Mouse (Mus musculus): ENCODE results near the gene Vmn1r234. TPM values are rescaled to one million over a fixed set of nuclear protein-coding genes. Genes with fewer than 3 reads are reported as not detected.
A peak's percentile ranks its signal among the peaks of the same experiment; 100 is the strongest.
"Not testable (repeated sequence)": the region's sequence is repeated elsewhere in the genome, so short reads cannot be mapped to it uniquely, and the experiment has no call there.

The Vmn1r234 gene
- polyA plus RNA-seq (2015; fragmentation: Nextera tagmentation; extraction: Ambion mirVana), result not detected in 2 replicates

- 71% methylated on average over 1 of the region's 1 CpGs for WGBS (ENCODE audit: insufficient replicate concordance)
Observed at GRCm38 (mm10) chr17:21225787-21226186, at the start of gene Vmn1r234. Gene Vmn1r234 (plus strand): TSS chr17:21226087.

GRCm38 (mm10) chr17:21211081-21211480 is 14.8 kb upstream of the Vmn1r234 start:
- not testable (repeated sequence) for DNase-seq; H3K4me1 ChIP-seq (ENCODE audit: insufficient read depth); H3K4me2 ChIP-seq (ENCODE audit: low read depth, low read length); H3K36me3 ChIP-seq (replicated peaks; ENCODE audit: insufficient read depth, low read length); H3K9ac ChIP-seq (replicated peaks); H3K4me3 ChIP-seq (ENCODE audit: low read depth, low read length); H3K27ac ChIP-seq (ENCODE audit: low read depth); H3K9me3 ChIP-seq (ENCODE audit: low read length); H3K27me3 ChIP-seq (ENCODE audit: insufficient read depth, low read length); ATAC-seq
- 86% methylated on average over 1 of the region's 1 CpGs for WGBS (ENCODE audit: insufficient replicate concordance)

More at GRCm38 (mm10) chr17:21225787-21226186, at the start of gene Vmn1r234:
- ATAC-seq (no peak), DNase-seq (no peak)
- TF ChIP-seq EP300 (IDR thresholded peaks at IDR 0.05; ENCODE audit: low read depth) (no peak), CTCF (IDR thresholded peaks at IDR 0.05; ENCODE audit: low read depth) (no peak)
- H3K9me3 ChIP-seq (ENCODE audit: low read length), result no peaks in the 10 kb centered on the region
- no peak within 1 kb of the TSS for H3K4me2 ChIP-seq (ENCODE audit: low read depth, low read length)
- H3K9ac ChIP-seq (replicated peaks), result no peak within 1 kb of the TSS
- H3K27me3 ChIP-seq (ENCODE audit: insufficient read depth, low read length), result no peaks in the 10 kb centered on the region
- no peaks in the 10 kb centered on the region for H3K36me3 ChIP-seq (replicated peaks; ENCODE audit: insufficient read depth, low read length)
- H3K27ac ChIP-seq (ENCODE audit: low read depth), result no peak within 1 kb of the TSS
- no peaks in the 10 kb centered on the region for H3K4me1 ChIP-seq (ENCODE audit: insufficient read depth)
- no peak within 1 kb of the TSS for H3K4me3 ChIP-seq (ENCODE audit: low read depth, low read length)

- no peaks in the 10 kb centered on the region for H3K9me3 ChIP-seq (ENCODE audit: low read length)
- no peak overlapping the region for H3K4me2 ChIP-seq (ENCODE audit: low read depth, low read length)
- TF ChIP-seq EP300 (IDR thresholded peaks at IDR 0.05; ENCODE audit: low read depth) (no peak), CTCF (IDR thresholded peaks at IDR 0.05; ENCODE audit: low read depth) (peak; percentile 70)
- ATAC-seq (0 out of 2 replicates have a peak, but pooled peaks have one; percentile 5), DNase-seq (peak; percentile 55)
- H3K27ac ChIP-seq (ENCODE audit: low read depth), result no peak overlapping the region
- no peaks in the 10 kb centered on the region for H3K36me3 ChIP-seq (replicated peaks; ENCODE audit: insufficient read depth, low read length)
- H3K9ac ChIP-seq (replicated peaks), result no peak overlapping the region
- WGBS (ENCODE audit: insufficient replicate concordance), result 22% methylated on average over 9 of the region's 9 CpGs
- H3K4me3 ChIP-seq (ENCODE audit: low read depth, low read length), result no peak overlapping the region
- no peaks in the 10 kb centered on the region for H3K27me3 ChIP-seq (ENCODE audit: insufficient read depth, low read length)
- no peaks in the 10 kb centered on the region for H3K4me1 ChIP-seq (ENCODE audit: insufficient read depth)
Observed at GRCm38 (mm10) chr17:21231654-21232053, 5.8 kb downstream of the Vmn1r234 start.

- ATAC-seq (no peak), DNase-seq (no peak)
- H3K4me3 ChIP-seq (ENCODE audit: low read depth, low read length), result no peak within 1 kb of the TSS
- no peak within 1 kb of the TSS for H3K9ac ChIP-seq (replicated peaks)
- H3K4me2 ChIP-seq (ENCODE audit: low read depth, low read length), result no peak within 1 kb of the TSS
- no peak for TF ChIP-seq CTCF (IDR thresholded peaks at IDR 0.05; ENCODE audit: low read depth)
- no peak for TF ChIP-seq EP300 (IDR thresholded peaks at IDR 0.05; ENCODE audit: low read depth)
- no peak within 1 kb of the TSS for H3K27ac ChIP-seq (ENCODE audit: low read depth)
- no peaks in the 10 kb centered on the region for H3K36me3 ChIP-seq (replicated peaks; ENCODE audit: insufficient read depth, low read length)
- H3K27me3 ChIP-seq (ENCODE audit: insufficient read depth, low read length), result no peaks in the 10 kb centered on the region
- H3K9me3 ChIP-seq (ENCODE audit: low read length), result no peaks in the 10 kb centered on the region
- H3K4me1 ChIP-seq (ENCODE audit: insufficient read depth), result no peaks in the 10 kb centered on the region
Observed at GRCm38 (mm10) chr17:21256111-21256510, 30.2 kb downstream of the Vmn1r234 start, which contains the start of gene Vmn1r235. Gene Vmn1r235 (plus strand): TSS chr17:21256411.

GRCm38 (mm10) chr17:21272103-21272502 is 46.2 kb downstream of the Vmn1r234 start:
- no peaks in the 10 kb centered on the region for H3K27me3 ChIP-seq (ENCODE audit: insufficient read depth, low read length)
- no peak for TF ChIP-seq EP300 (IDR thresholded peaks at IDR 0.05; ENCODE audit: low read depth)
- TF ChIP-seq CTCF (IDR thresholded peaks at IDR 0.05; ENCODE audit: low read depth), result peak; percentile 63
- no peak overlapping the region for H3K4me2 ChIP-seq (ENCODE audit: low read depth, low read length)
- WGBS (ENCODE audit: insufficient replicate concordance), result 15% methylated on average over 4 of the region's 4 CpGs
- H3K27ac ChIP-seq (ENCODE audit: low read depth), result no peak overlapping the region
- H3K4me3 ChIP-seq (ENCODE audit: low read depth, low read length), result no peak overlapping the region
- ATAC-seq (peak; percentile 31; the same call in 1 of the 2 replicates), DNase-seq (no peak)
- H3K9me3 ChIP-seq (ENCODE audit: low read length), result no peaks in the 10 kb centered on the region
- H3K9ac ChIP-seq (replicated peaks), result no peak overlapping the region
- H3K4me1 ChIP-seq (ENCODE audit: insufficient read depth), result no peaks in the 10 kb centered on the region
- H3K36me3 ChIP-seq (replicated peaks; ENCODE audit: insufficient read depth, low read length), result no peaks in the 10 kb centered on the region

- H3K27me3 ChIP-seq (ENCODE audit: insufficient read depth, low read length), result no peaks in the 10 kb centered on the region
- H3K4me2 ChIP-seq (ENCODE audit: low read depth, low read length), result no peak within 1 kb of the TSS
- TF ChIP-seq CTCF (IDR thresholded peaks at IDR 0.05; ENCODE audit: low read depth) (no peak), EP300 (IDR thresholded peaks at IDR 0.05; ENCODE audit: low read depth) (no peak)
- DNase-seq, result no peak
- no peak within 1 kb of the TSS for H3K4me3 ChIP-seq (ENCODE audit: low read depth, low read length)
- H3K36me3 ChIP-seq (replicated peaks; ENCODE audit: insufficient read depth, low read length), result no peaks in the 10 kb centered on the region
- H3K4me1 ChIP-seq (ENCODE audit: insufficient read depth), result no peaks in the 10 kb centered on the region
- 66% methylated on average over 3 of the region's 3 CpGs for WGBS (ENCODE audit: insufficient replicate concordance)
- H3K9me3 ChIP-seq (ENCODE audit: low read length), result no peaks in the 10 kb centered on the region
- H3K9ac ChIP-seq (replicated peaks), result no peak within 1 kb of the TSS
- no peak for ATAC-seq
- no peak within 1 kb of the TSS for H3K27ac ChIP-seq (ENCODE audit: low read depth)
Observed at GRCm38 (mm10) chr17:21282642-21283041, 56.8 kb downstream of the Vmn1r234 start, which contains the start of gene Vmn1r236. Gene Vmn1r236 (plus strand): TSS chr17:21282942.

- no peak for TF ChIP-seq CTCF (IDR thresholded peaks at IDR 0.05; ENCODE audit: low read depth)
- no peak for TF ChIP-seq EP300 (IDR thresholded peaks at IDR 0.05; ENCODE audit: low read depth)
- Histone ChIP-seq H3K27me3 (ENCODE audit: insufficient read depth, low read length) (no peaks in the 10 kb centered on the region), H3K9ac (replicated peaks) (no peak overlapping the region), H3K4me3 (ENCODE audit: low read depth, low read length) (no peak overlapping the region), H3K9me3 (ENCODE audit: low read length) (no peaks in the 10 kb centered on the region), H3K4me2 (ENCODE audit: low read depth, low read length) (no peak overlapping the region), H3K27ac (ENCODE audit: low read depth) (no peak overlapping the region), H3K36me3 (replicated peaks; ENCODE audit: insufficient read depth, low read length) (no peaks in the 10 kb centered on the region), H3K4me1 (ENCODE audit: insufficient read depth) (no peaks in the 10 kb centered on the region)
- ATAC-seq, result no peak
- no peak for DNase-seq
Observed at GRCm38 (mm10) chr17:21284395-21284794, 58.5 kb downstream of the Vmn1r234 start.

Small RNAs within 50 kb of the gene (microRNA-seq; reads per million reads assigned to microRNA genes)
- not detected for gene Gm26384

Other genes with a start within 250 kb of the Vmn1r234 start
- not detected in 2 replicates for gene Vmn1r233, start 229.6 kb upstream of the Vmn1r234 start, polyA plus RNA-seq (2015; fragmentation: Nextera tagmentation; extraction: Ambion mirVana)
- gene Zfp160, start 217.2 kb upstream of the Vmn1r234 start, polyA plus RNA-seq (2015; fragmentation: Nextera tagmentation; extraction: Ambion mirVana), result 2.5 and 3.3 TPM in 2 replicates
- gene Vmn1r235, start 30.3 kb downstream of the Vmn1r234 start, polyA plus RNA-seq (2015; fragmentation: Nextera tagmentation; extraction: Ambion mirVana), result not detected in 2 replicates
- not detected in 2 replicates for gene Vmn1r236, start 56.9 kb downstream of the Vmn1r234 start, polyA plus RNA-seq (2015; fragmentation: Nextera tagmentation; extraction: Ambion mirVana)
- gene Vmn1r237, start 85.8 kb downstream of the Vmn1r234 start, polyA plus RNA-seq (2015; fragmentation: Nextera tagmentation; extraction: Ambion mirVana), result not detected in 2 replicates
- gene Zfp677, start 157.7 kb downstream of the Vmn1r234 start, polyA plus RNA-seq (2015; fragmentation: Nextera tagmentation; extraction: Ambion mirVana), result 0.40 and 0.55 TPM in 2 replicates
- gene Zfp54, start 197.1 kb downstream of the Vmn1r234 start, polyA plus RNA-seq (2015; fragmentation: Nextera tagmentation; extraction: Ambion mirVana), result 1.7 and 1.9 TPM in 2 replicates
- gene Zfp51, start 224.3 kb downstream of the Vmn1r234 start, polyA plus RNA-seq (2015; fragmentation: Nextera tagmentation; extraction: Ambion mirVana), result 3.1 and 4.7 TPM in 2 replicates